Mouse (Mus musculus) testis, adult 2 months (tissue): Measurements from ENCODE around the gene 4430402I18Rik.

Source experiments
- CTCF ChIP-seq: fragments of 200-500 bp; IDR thresholded peaks from 2 replicates; pipeline ENCODE4 v1.5.1; 2012; ENCODE audit warnings: low read depth, mild to moderate bottlenecking, inconsistent platforms, low read length, moderate library complexity; ENCODE audit not compliant: control insufficient read depth, insufficient read depth, insufficient replicate concordance
- POLR2A ChIP-seq: fragments of 200-500 bp; IDR thresholded peaks from 2 replicates; pipeline ENCODE4 v1.6.1; 2012; ENCODE audit warnings: low read depth, mild to moderate bottlenecking, inconsistent platforms, low read length, moderate library complexity; ENCODE audit not compliant: control insufficient read depth

GRCm38 (mm10) chr19:28947311-28947710, 20.3 kb downstream of the 4430402I18Rik start:
- no peak for TF ChIP-seq POLR2A
- no peak for TF ChIP-seq CTCF
